Mouse (Mus musculus) thymus, postnatal 25 days (tissue): ENCODE measurements around the gene Slc2a9.

Experiments
- DNase-seq: peaks from one replicate; pipeline ENCODE4 v3.0.0; 2022

Slc2a9 gene

DNA sequence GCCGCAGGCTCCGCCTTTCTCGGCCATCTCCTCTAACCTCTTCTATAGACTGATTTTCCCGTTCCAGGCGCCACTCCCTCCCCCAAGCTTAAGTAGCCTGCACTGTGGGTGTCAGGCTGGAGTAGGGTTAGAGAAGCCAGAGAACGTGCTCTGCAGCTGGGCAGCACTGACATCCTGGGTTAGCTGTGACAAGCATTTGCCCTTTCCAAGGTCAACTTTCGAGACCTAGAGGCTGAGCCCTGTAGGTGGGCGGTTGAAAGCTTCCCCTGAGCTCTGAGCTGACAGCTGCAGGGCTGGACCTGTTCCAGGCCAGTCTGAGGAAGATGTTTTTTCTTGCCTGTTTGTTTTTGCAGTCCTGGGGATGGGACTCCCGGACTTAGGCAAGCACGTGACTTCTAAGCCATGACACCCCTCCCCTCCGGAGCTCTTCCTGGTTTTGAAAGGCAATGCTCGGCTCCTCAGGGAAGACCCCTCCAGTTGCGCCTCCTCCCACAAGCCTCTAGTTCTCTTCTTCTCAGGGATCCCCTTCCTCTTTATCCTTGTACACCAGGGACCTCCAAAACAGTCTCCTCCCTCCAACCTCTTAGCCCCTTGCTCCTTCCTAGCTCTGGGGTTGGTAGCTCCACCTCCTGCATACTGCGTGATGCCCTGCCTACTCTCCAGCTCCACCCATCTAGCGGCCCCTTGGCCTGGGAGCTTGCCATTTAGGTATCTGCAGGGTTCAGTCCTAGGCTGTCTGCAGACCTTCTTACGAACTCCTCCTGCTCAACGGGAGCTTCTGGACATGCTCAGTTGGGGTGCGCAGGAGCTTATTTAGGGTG lies 136.1 kb downstream of the Slc2a9 start:
- peak; percentile 15 for DNase-seq

DNA sequence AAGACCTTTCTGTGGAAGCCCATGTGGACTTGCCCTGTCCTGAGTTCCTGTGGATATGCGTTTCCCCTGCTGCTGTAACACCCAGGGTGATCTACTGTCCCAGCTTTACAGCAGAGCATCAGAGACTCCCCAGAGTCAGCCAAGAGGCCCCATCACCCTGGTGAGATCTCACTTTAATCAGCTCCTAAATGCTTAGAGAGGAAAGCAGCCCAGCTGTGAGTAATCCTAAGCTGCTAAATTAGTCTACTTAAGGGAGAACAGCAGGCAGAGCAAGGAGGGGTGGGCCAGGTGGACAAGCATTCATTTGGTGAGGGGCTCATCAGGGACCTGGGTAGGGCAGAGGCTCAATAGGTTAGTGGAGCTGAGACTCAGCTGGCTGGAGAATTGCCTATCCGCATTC lies 137.4 kb downstream of the Slc2a9 start:
- no peak for DNase-seq

DNA sequence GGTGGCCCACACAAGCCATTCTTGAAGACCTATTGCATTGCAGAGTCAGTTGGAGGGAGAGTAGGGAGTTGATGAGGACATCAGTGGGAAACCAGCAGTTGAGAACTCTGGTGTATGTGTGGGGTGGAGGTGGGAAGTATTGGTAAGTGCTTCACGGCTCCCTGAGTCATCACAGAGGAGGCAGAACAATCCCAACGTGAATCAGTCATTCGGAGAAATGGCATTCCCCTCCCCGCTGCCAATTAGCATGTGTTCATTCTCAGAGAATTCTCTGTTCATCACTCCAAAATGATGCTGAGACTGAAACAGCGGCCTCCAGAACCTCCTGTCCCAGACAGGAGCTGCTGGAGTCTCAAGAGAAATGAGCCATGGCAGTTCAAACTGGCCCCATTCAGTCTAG lies 138.5 kb downstream of the Slc2a9 start:
- DNase-seq = no peak

DNA sequence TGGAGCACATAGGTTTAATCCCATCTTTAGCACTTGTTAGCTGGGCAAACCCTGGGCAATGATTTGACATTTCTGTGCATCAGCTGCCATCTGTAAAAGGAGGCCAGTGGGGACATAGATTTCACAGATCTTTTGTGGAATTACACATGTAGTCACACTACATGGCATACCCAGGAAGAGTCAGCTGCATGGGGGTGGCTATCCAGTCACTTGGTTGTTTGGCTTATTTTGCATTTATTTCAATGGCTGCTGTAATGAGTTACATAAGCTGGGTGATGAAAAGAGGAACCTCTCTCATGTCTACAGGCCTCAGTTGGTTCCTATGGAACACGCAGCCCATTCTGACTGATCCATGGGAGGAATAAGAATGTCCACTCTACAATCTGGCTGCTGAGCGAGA lies 143.2 kb downstream of the Slc2a9 start:
- DNase-seq = no peak

DNA sequence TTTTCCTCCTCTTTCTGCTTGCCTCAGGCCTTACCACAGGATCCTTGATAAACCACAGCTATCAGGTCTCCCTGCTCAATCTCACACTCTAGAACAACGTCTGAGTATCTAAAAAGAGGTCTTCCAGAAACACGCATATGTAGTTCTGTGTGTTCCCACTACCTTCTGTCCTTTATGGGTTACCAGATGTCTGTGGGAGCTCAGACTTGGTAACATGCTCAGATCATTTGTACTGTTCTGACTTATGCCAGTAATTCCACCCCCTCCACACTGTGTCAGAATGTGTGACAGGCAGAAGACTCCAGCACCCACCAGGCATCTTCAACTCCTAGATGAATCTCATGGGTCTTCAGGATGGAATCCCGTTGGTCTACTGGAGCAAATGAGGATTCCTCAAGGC lies 146.0 kb downstream of the Slc2a9 start:
- no peak for DNase-seq

DNA sequence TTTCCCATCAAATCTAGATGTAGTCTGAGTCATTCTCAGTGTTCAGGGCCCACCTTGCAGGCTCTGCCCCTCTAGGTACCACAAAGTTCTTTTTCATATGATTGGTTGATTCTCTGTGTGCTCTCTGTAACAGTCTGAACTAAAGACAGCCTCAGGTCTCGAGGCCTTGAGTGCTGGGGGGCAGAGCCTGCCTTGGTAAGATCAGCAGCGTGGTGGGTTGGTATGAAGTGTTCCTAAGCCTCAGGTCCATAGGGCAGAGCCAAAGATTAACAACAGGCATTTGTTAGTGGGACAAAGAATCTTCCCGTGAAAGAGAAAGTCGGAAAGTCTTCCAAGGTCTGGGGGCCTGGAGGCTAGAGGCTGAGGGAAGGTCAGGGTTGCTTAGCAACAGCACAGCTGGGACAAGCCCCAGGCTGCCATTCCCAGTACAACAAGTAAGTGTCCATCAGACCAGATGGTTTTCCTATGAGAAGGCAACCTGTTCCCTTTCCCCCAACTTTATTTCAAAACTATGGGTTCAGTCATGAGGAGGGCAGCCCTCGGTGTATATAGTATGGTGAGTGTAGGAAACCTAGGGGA lies 152.5 kb downstream of the Slc2a9 start:
- DNase-seq = no peak

- no peak for DNase-seq
Observed at GRCm38 (mm10) chr5:38346646-38347432, 156.1 kb downstream of the Slc2a9 start.

DNA sequence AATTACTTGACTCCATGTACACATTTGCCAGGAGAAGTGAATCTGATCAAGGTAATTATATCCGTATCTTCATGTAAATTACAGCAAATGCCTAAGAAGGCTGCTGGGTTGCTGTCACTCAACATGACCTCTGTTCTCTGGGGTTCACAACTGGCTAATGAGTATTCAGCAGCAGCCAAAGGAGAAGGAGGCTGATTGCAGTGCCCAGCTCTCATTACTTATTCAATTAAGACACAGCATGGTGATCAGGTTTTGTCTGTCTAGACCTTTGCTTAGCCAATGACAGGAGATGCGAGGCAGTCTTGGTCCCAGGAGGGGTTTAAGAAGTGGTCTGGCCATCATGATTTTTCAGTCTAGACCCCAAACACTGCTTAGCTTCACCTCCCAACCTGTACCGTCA lies 159.8 kb downstream of the Slc2a9 start:
- DNase-seq = no peak

DNA sequence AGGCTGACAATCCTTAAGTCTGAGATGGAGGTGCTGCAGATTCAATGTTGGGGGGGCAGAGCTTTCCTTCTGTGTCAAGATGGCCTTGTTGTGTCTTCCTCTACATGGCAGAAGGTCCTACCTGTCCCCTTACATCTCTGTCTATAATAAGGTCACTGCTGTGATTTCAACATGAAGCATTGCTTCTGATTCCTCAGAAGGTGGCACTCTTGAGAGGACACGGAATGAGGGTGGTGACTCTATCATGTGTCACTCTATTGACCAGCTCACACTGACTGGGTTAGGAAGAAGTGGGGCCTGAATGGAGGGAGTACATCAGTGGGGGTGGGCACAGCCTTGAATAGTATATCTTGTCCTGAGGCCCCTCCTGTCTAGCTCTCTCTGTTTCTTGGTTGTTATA lies 168.4 kb downstream of the Slc2a9 start:
- DNase-seq = no peak

DNA sequence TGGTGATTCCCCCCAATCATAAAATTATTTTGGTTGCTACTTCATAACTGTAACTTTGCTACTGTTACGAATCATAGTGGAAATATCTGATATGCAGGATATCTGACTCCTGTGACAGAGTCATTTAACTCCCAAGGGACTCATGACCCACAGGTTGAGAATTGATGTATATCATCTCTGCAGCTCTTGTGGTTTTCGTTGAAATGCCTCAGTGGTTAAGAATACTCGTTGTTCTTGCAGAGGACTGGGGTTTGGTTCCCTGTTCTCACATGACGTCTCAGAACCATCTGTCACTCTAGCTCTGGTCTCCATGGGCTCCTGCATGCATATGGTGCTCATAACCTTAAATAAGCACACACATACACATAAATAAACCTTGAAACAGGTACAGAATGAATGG lies 169.6 kb downstream of the Slc2a9 start:
- no peak for DNase-seq

DNA sequence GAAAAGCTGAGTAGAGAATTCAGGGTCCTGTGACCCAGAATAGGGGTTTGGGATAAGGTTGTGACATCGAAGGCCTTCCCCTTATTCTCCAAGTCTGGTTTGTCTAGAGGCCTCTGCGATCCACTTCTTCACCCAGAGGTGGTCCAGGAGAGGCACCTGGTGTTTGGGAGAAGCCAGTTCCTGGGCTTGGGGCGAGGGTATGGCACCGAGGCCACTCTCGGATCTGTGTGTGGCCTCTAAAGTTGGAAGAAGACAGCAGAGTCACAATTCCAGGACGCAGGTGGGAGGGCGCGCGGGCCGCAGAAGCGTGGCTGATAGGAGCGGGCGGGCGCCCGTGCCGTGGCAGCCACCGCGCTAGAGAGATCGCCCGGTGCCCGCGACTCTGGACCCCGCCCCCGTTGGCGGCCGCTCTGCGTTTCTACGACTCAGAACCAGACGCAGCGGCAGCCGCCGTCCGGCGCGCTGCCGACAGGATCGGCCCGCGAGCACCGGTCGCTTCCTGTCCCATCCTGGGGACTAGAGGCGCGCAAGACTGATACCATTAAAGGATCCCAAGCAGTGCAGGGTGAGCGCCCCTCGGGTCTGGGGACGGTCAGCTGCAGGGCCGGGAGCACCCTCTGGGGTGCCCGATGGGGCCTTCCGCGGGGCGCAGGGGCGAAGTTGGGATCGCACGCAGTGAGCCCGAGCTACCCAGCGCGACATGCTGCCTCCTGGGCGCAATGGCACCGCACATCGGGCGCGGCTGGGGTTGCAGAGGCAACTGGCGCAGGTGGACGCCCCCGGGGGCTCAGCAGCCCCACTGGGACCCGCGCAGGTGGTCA lies 183.8 kb downstream of the Slc2a9 start, which contains the start of gene Drd5:
TSS of gene Drd5 (plus strand) at position 402 of the 821 bp plus-strand sequence.
- no peak for DNase-seq

DNA sequence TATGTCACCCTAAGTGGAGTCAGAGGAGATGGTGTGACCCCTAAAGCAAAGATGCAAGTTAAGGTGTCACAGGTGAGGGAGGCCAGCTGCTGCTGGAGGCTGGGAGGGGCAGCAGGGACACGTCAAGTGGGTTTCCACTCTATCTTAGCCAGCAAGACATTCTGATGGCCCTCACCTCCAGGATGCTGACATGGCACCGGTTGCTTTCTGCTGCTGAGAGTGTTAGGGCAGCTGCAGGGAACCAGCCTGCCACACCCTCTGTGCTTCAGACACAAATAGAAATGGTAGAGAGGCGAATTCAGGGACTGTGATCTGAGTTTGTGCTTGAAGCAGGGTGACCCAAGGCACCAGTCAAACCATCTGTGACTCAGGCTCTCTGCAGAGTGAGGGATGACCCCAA lies 193.1 kb downstream of the Slc2a9 start:
- DNase-seq = no peak

DNA sequence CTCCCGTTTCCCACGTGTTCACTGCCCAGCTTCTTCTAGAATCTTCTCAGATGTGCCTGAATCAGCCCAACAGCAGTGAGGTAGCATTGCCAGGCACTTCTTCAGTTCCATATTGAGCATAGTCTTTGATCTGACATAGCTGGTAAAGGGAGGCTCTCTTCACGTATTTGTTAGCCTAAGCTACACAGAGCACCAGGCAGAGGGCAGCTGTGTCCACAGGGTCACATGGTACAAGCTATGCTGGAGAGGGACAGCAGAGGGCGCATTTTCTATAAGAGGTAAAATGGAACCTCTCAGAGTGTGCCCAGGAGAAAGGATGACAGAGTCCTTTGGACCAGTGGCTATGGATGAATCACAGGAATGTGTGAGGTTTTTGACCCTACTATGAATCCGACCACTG lies 194.1 kb downstream of the Slc2a9 start:
- peak; percentile 58 for DNase-seq

DNA sequence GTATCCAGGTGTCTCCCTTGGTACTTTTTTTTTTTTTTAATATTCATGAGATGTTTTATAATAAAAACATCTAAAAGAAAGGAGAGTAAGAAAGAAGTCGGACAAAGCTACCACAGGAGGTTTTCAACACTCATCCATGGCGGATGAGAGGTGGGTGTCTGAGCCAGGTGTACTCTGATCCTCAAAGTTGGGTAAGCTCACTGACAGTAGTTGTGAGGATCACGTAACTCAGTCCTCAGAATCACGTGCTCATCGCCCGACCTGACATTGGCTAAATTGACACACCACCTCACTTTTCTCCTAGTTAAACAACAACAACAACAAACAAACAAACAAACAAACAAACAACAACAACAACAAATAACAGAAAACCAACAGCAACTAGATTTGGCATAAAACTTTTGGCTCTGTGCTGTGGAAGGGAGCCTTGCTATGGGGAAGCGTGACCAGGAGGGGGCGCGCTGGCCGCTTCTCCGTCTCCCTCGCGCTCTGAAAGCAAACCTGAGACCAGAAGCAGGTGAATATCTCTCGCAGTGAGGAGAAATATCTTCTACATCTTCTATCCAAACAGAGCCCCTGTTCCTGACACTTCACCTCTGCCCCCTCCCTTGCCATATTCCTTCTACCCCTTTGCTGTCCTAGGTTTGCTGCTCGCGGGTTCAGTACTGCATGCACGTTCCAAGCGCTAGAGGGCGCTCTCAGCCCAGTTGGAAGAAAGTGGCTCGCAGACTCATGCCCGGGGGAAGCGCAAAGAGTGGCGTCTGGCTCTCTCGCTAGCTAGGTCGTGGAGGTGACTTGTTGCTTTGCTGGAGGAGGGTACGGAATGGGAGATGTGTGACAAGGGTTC lies 195.5 kb downstream of the Slc2a9 start:
- peak; percentile 87 for DNase-seq

DNA sequence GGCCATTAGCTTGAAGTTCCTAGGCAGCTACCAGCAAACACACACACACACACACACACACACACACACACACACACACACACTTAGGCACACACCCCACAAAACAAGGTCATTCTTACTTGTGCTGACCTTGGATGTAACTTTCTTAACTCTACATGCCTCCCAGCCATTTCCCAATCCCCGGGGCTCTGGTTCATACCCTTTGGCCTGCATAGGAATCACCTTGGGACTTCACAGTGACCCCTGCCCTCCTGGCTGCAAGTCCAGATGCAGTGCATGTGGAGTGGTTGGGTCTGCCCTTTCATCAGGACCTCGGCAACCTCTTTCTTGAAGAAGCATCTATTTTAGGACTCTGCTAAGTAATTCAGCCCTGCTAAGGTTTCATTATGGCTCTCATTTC lies 197.7 kb downstream of the Slc2a9 start:
- no peak for DNase-seq

GRCm38 (mm10) chr5:38302651-38303050 lies 200.3 kb downstream of the Slc2a9 start:
- no peak for DNase-seq

- no peak for DNase-seq
Observed at GRCm38 (mm10) chr5:38301761-38302411, 201.1 kb downstream of the Slc2a9 start.
